Mouse (Mus musculus) gastrocnemius, adult 2 months (tissue): Measurements from ENCODE around the gene Actr2. TPM values are rescaled to one million over a fixed set of nuclear protein-coding genes. Genes with fewer than 3 reads are reported as not detected.
"Not testable (repeated sequence)": the region's sequence is repeated elsewhere in the genome, so short reads cannot be mapped to it uniquely, and the experiment has no call there.

Source experiments
- DNase-seq: peaks from one replicate; pipeline ENCODE4 v3.0.0; 2022
- H3K27ac ChIP-seq: fragments of 200-600 bp; 2 replicates; pipeline ENCODE4 v1.8.1; 2022; ENCODE audit warnings: mild to moderate bottlenecking
- H3K4me3 ChIP-seq: fragments of 200-600 bp; 2 replicates; pipeline ENCODE4 v1.8.1; 2022; ENCODE audit warnings: mild to moderate bottlenecking, moderate library complexity
- CTCF ChIP-seq: fragments of 200-600 bp; IDR thresholded peaks from 2 replicates; pipeline ENCODE4 v1.8.1; 2022; ENCODE audit warnings: antibody characterized with exemption, mild to moderate bottlenecking, moderate library complexity
- intact Hi-C: fragments of 180-260 bp; cut with DNase I; formaldehyde crosslinking; loops from one replicate; pipeline ENCODE4 v1.15.1; 2025
- total RNA-seq, 2 experiments: library from RNA; stranded (reverse); gene quantifications; 2 replicates each; pipeline ENCODE4 v1.2.3; 2021

The Actr2 gene
- total RNA-seq, 2 experiments from 2014 or later: 35.8 to 44.1 TPM

- intact Hi-C loops: no loop called here
- Histone ChIP-seq H3K27ac (no peak overlapping the region), H3K4me3 (no peak overlapping the region)
- no peak for TF ChIP-seq CTCF
- no peak for DNase-seq
Observed at GRCm38 (mm10) chr11:20035343-20035928, 77.3 kb downstream of the Actr2 start.

- Histone ChIP-seq H3K27ac (no peak overlapping the region), H3K4me3 (no peak overlapping the region)
- DNase-seq: peak; percentile 39
- no peak for TF ChIP-seq CTCF
- intact Hi-C loops: loop anchor here (5.0 kb wide), 1 partner anchor 202 kb away; no protein-coding TSS in a partner anchor
Observed at GRCm38 (mm10) chr11:20034337-20034947, 78.3 kb downstream of the Actr2 start.

GRCm38 (mm10) chr11:20033541-20034160, 79.1 kb downstream of the Actr2 start:
- TF ChIP-seq CTCF: no peak
- DNase-seq: no peak
- intact Hi-C loops: loop anchor here (5.0 kb wide), 1 partner anchor 201 kb away; no protein-coding TSS in a partner anchor

GRCm38 (mm10) chr11:20031536-20031935, 81.2 kb downstream of the Actr2 start:
- Histone ChIP-seq H3K27ac (no peak overlapping the region), H3K4me3 (no peak overlapping the region)
- TF ChIP-seq CTCF: peak; percentile 78
- intact Hi-C loops: loop anchor here (5.0 kb wide), 1 partner anchor 199 kb away; no protein-coding TSS in a partner anchor
- peak; percentile 32 for DNase-seq

More at GRCm38 (mm10) chr11:20033541-20034160, 79.1 kb downstream of the Actr2 start:
- Histone ChIP-seq H3K4me3 (no peak overlapping the region), H3K27ac (no peak overlapping the region)

GRCm38 (mm10) chr11:20030973-20031372, 81.7 kb downstream of the Actr2 start:
- intact Hi-C loops: loop anchor here (5.0 kb wide), 1 partner anchor 199 kb away; no protein-coding TSS in a partner anchor
- H3K27ac ChIP-seq, DNase-seq, H3K4me3 ChIP-seq: not testable (repeated sequence)

GRCm38 (mm10) chr11:20029014-20029413, 83.7 kb downstream of the Actr2 start:
- TF ChIP-seq CTCF: no peak
- intact Hi-C loops: no loop called here
- Histone ChIP-seq H3K4me3 (no peak overlapping the region), H3K27ac (no peak overlapping the region)
- no peak for DNase-seq

- H3K27ac ChIP-seq: no peak overlapping the region
- no peak for DNase-seq
- no peak overlapping the region for H3K4me3 ChIP-seq
- TF ChIP-seq CTCF: no peak
- intact Hi-C loops: no loop called here
Observed at GRCm38 (mm10) chr11:20028396-20028795, 84.3 kb downstream of the Actr2 start.

GRCm38 (mm10) chr11:20027719-20028118, 85.0 kb downstream of the Actr2 start:
- no peak overlapping the region for H3K4me3 ChIP-seq
- DNase-seq: no peak
- no peak overlapping the region for H3K27ac ChIP-seq
- intact Hi-C loops: no loop called here
- no peak for TF ChIP-seq CTCF

- TF ChIP-seq CTCF: peak; percentile 23; the same call in 1 of the 2 replicates
- H3K27ac ChIP-seq: no peak overlapping the region
- intact Hi-C loops: no loop called here
- no peak for DNase-seq
- no peak overlapping the region for H3K4me3 ChIP-seq
Observed at GRCm38 (mm10) chr11:20025899-20026298, 86.8 kb downstream of the Actr2 start.

GRCm38 (mm10) chr11:20022911-20023482, 89.7 kb downstream of the Actr2 start:
- no peak for DNase-seq
- Histone ChIP-seq H3K4me3 (no peak overlapping the region), H3K27ac (no peak overlapping the region)
- intact Hi-C loops: no loop called here
- no peak for TF ChIP-seq CTCF

- no peak for TF ChIP-seq CTCF
- H3K27ac ChIP-seq: no peak overlapping the region
- H3K4me3 ChIP-seq: no peak overlapping the region
- DNase-seq: no peak
- intact Hi-C loops: no loop called here
Observed at GRCm38 (mm10) chr11:20022462-20022861, 90.3 kb downstream of the Actr2 start.

GRCm38 (mm10) chr11:20020720-20021119, 92.0 kb downstream of the Actr2 start:
- H3K4me3 ChIP-seq: no peak overlapping the region
- DNase-seq: no peak
- intact Hi-C loops: no loop called here
- H3K27ac ChIP-seq: no peak overlapping the region
- TF ChIP-seq CTCF: no peak

- TF ChIP-seq CTCF: no peak
- Histone ChIP-seq H3K27ac (no peak overlapping the region), H3K4me3 (no peak overlapping the region)
- no peak for DNase-seq
- intact Hi-C loops: no loop called here
Observed at GRCm38 (mm10) chr11:20018905-20019304, 93.8 kb downstream of the Actr2 start.
